Mouse (Mus musculus) myocyte (in vitro differentiated cells): Measurements from ENCODE around the gene Efcab5. TPM values are rescaled to one million over a fixed set of nuclear protein-coding genes. Genes with fewer than 3 reads are reported as not detected.

ENCODE experiments used
- H3K27me3 ChIP-seq: one replicate; pipeline ENCODE4 v1.6.1; 2011; ENCODE audit not compliant: control insufficient read depth, insufficient read depth, insufficient read length
- H3K36me3 ChIP-seq: one replicate; pipeline ENCODE4 v1.6.1; 2011; ENCODE audit not compliant: control insufficient read depth, insufficient read depth
- H3K4me2 ChIP-seq: one replicate; pipeline ENCODE4 v1.6.1; 2011; ENCODE audit warnings: low read depth, control low read depth
- H3K4me3 ChIP-seq: one replicate; pipeline ENCODE4 v1.5.1; 2011; ENCODE audit warnings: mild to moderate bottlenecking, control low read depth, moderate library complexity
- H3K79me2 ChIP-seq: one replicate; pipeline ENCODE4 v1.6.1; 2011; ENCODE audit not compliant: control insufficient read depth, insufficient read depth
- H3ac ChIP-seq: one replicate; pipeline ENCODE4 v1.6.1; 2011; ENCODE audit not compliant: control insufficient read depth, insufficient read length
- CEBPB ChIP-seq: IDR thresholded peaks from 2 replicates; pipeline ENCODE4 v1.6.1; 2011; ENCODE audit warnings: mild to moderate bottlenecking, moderate library complexity; ENCODE audit not compliant: poor library complexity, insufficient read depth, severe bottlenecking
- E2F4 ChIP-seq: IDR thresholded peaks from one replicate; pipeline ENCODE4 v1.6.1; 2011; ENCODE audit warnings: mild to moderate bottlenecking, control low read depth, moderate library complexity; ENCODE audit not compliant: insufficient read depth
- MAX ChIP-seq: IDR thresholded peaks from one replicate; pipeline ENCODE4 v1.6.1; 2011; ENCODE audit warnings: low read depth, mild to moderate bottlenecking, control low read depth
- MYOD1 ChIP-seq, 3 experiments: IDR thresholded peaks; one replicate each; pipeline ENCODE4 v1.6.1; 2011; ENCODE audit warnings: control low read depth in 2 of 3, low read depth in 2 of 3, mild to moderate bottlenecking in 2 of 3, moderate library complexity in 1 of 3; ENCODE audit not compliant: insufficient read length in 2 of 3, control insufficient read depth in 1 of 3
- MYOG ChIP-seq, 3 experiments: IDR thresholded peaks; one replicate each; pipeline ENCODE4 v1.6.1; 2011; ENCODE audit warnings: control low read depth in 2 of 3, low read depth in 2 of 3, mild to moderate bottlenecking in 2 of 3; ENCODE audit not compliant: insufficient read length in 2 of 3, control insufficient read depth in 1 of 3, insufficient read depth in 1 of 3
- POLR2A ChIP-seq: IDR thresholded peaks from one replicate; pipeline ENCODE4 v1.6.1; 2011; ENCODE audit warnings: low read depth, mild to moderate bottlenecking, control low read depth, moderate library complexity; ENCODE audit not compliant: insufficient read length
- POLR2AphosphoS2 ChIP-seq: IDR thresholded peaks from one replicate; pipeline ENCODE4 v1.6.1; 2011; ENCODE audit warnings: low read depth, control low read depth; ENCODE audit not compliant: insufficient read length
- REST ChIP-seq: IDR thresholded peaks from one replicate; pipeline ENCODE4 v1.6.1; 2011; ENCODE audit warnings: mild to moderate bottlenecking, control low read depth, moderate library complexity; ENCODE audit not compliant: insufficient read depth, insufficient read length
- SRF ChIP-seq: IDR thresholded peaks from one replicate; pipeline ENCODE4 v1.6.1; 2011; ENCODE audit warnings: low read depth; ENCODE audit not compliant: control insufficient read depth, insufficient read length
- TCF12 ChIP-seq: IDR thresholded peaks from one replicate; pipeline ENCODE4 v1.6.1; 2011; ENCODE audit warnings: mild to moderate bottlenecking, control low read depth; ENCODE audit not compliant: poor library complexity, insufficient read depth, severe bottlenecking
- TCF3 ChIP-seq: IDR thresholded peaks from one replicate; pipeline ENCODE4 v1.6.1; 2011; ENCODE audit warnings: low read depth, control low read depth; ENCODE audit not compliant: insufficient read length
- USF1 ChIP-seq: IDR thresholded peaks from one replicate; pipeline ENCODE4 v1.6.1; 2011; ENCODE audit warnings: low read depth, mild to moderate bottlenecking, control low read depth, moderate library complexity
- polyA plus RNA-seq: library from polyadenylated mRNA; unstranded; fragments of >200 nt; fragmentation: generic; extraction: Trizol; gene quantifications from one replicate; pipeline ENCODE4 v1.2.1, GENCODE M21; 2012; ENCODE audit warnings: missing spikeins

Gene Efcab5
- polyA plus RNA-seq, 1 experiment: 0.04 TPM

GRCm38 (mm10) chr11:77148774-77149173, 40.0 kb downstream of the Efcab5 start:
- Histone ChIP-seq H3K27me3 (no peaks in the 10 kb centered on the region), H3K36me3 (no peaks in the 10 kb centered on the region), H3K79me2 (no peaks in the 10 kb centered on the region), H3ac (no peak overlapping the region), H3K4me3 (no peak overlapping the region), H3K4me2 (no peak overlapping the region)
- TF ChIP-seq CEBPB (no peak), MYOD1 (IDR thresholded peaks at IDR 0.05; ENCODE audit: control insufficient read depth in 1 of 3, insufficient read length in 2 of 3, low read depth in 2 of 3) (no peak), USF1 (no peak), TCF12 (no peak), TCF3 (no peak), POLR2A (no peak), E2F4 (no peak), MYOG (IDR thresholded peaks at IDR 0.05; ENCODE audit: control insufficient read depth in 1 of 3, insufficient read depth in 1 of 3, insufficient read length in 2 of 3, low read depth in 2 of 3) (no peak), MAX (no peak), SRF (no peak), POLR2AphosphoS2 (no peak), REST (no peak)

- Histone ChIP-seq H3K79me2 (no peaks in the 10 kb centered on the region), H3K4me2 (no peak overlapping the region), H3K27me3 (no peaks in the 10 kb centered on the region), H3K4me3 (no peak overlapping the region), H3ac (no peak overlapping the region), H3K36me3 (no peaks in the 10 kb centered on the region)
- TF ChIP-seq POLR2AphosphoS2 (no peak), REST (no peak), TCF3 (no peak), USF1 (no peak), CEBPB (no peak), MYOD1 (IDR thresholded peaks at IDR 0.05; ENCODE audit: control insufficient read depth in 1 of 3, insufficient read length in 2 of 3, low read depth in 2 of 3) (no peak), MAX (no peak), TCF12 (no peak), SRF (no peak), E2F4 (no peak), MYOG (IDR thresholded peaks at IDR 0.05; ENCODE audit: control insufficient read depth in 1 of 3, insufficient read depth in 1 of 3, insufficient read length in 2 of 3, low read depth in 2 of 3) (no peak), POLR2A (no peak)
Measured at GRCm38 (mm10) chr11:77147753-77148152, 41.0 kb downstream of the Efcab5 start.

- H3K36me3 ChIP-seq: no peaks in the 10 kb centered on the region
- no peaks in the 10 kb centered on the region for H3K27me3 ChIP-seq
- no peak overlapping the region for H3K4me3 ChIP-seq
- no peaks in the 10 kb centered on the region for H3K79me2 ChIP-seq
- no peak overlapping the region for H3ac ChIP-seq
- TF ChIP-seq MAX (no peak), SRF (no peak), MYOG (IDR thresholded peaks at IDR 0.05; ENCODE audit: control insufficient read depth in 1 of 3, insufficient read depth in 1 of 3, insufficient read length in 2 of 3, low read depth in 2 of 3) (no peak), POLR2A (no peak), CEBPB (no peak), E2F4 (no peak), USF1 (no peak), TCF3 (no peak), MYOD1 (IDR thresholded peaks at IDR 0.05; ENCODE audit: control insufficient read depth in 1 of 3, insufficient read length in 2 of 3, low read depth in 2 of 3) (no peak), REST (no peak)
- no peak overlapping the region for H3K4me2 ChIP-seq
Measured at GRCm38 (mm10) chr11:77145423-77145822, 43.3 kb downstream of the Efcab5 start.

GRCm38 (mm10) chr11:77141938-77142337, 46.8 kb downstream of the Efcab5 start:
- H3K27me3 ChIP-seq: no peaks in the 10 kb centered on the region
- H3K79me2 ChIP-seq: no peaks in the 10 kb centered on the region
- no peaks in the 10 kb centered on the region for H3K36me3 ChIP-seq
- H3K4me3 ChIP-seq: no peak overlapping the region
- no peak overlapping the region for H3ac ChIP-seq
- no peak overlapping the region for H3K4me2 ChIP-seq
- TF ChIP-seq POLR2AphosphoS2 (no peak), MYOD1 (IDR thresholded peaks at IDR 0.05; ENCODE audit: control insufficient read depth in 1 of 3, insufficient read length in 2 of 3, low read depth in 2 of 3) (no peak)

GRCm38 (mm10) chr11:77139976-77140375, 48.8 kb downstream of the Efcab5 start:
- Histone ChIP-seq H3K79me2 (no peaks in the 10 kb centered on the region), H3ac (no peak overlapping the region), H3K36me3 (no peaks in the 10 kb centered on the region), H3K4me2 (no peak overlapping the region), H3K27me3 (no peaks in the 10 kb centered on the region), H3K4me3 (no peak overlapping the region)
- TF ChIP-seq E2F4 (no peak), CEBPB (no peak), POLR2A (no peak), TCF3 (no peak), MYOD1 (IDR thresholded peaks at IDR 0.05; ENCODE audit: control insufficient read depth in 1 of 3, insufficient read length in 2 of 3, low read depth in 2 of 3) (no peak), MAX (no peak), TCF12 (no peak), SRF (no peak), REST (no peak), MYOG (IDR thresholded peaks at IDR 0.05; ENCODE audit: control insufficient read depth in 1 of 3, insufficient read depth in 1 of 3, insufficient read length in 2 of 3, low read depth in 2 of 3) (no peak), USF1 (no peak), POLR2AphosphoS2 (no peak)
